ENCODE assay signal across 8 mouse cellular contexts in the genomic region with DNA sequence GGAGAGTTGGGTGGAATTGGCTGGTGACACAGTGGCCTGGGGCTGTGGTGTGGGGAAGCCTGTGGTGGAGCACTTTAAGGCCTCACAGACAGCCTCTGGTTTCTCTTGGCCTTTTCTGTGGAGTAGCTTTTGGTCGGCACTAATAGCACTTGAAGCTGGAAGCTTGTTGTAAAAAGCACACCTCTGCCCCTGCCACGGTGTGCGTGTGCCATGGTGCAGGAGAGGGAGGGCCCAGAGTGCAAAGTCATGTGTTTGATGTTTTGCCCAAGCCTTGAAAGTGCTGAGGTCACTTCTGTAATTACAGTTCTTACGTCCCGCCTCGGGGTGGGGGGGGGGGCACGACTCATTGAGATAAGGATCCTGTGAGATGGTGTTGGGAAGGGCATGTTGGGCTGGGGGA. TPM values are rescaled to one million over a fixed set of nuclear protein-coding genes. Genes with fewer than 3 reads are reported as not detected.
DNase-seq lines count a peak whose midpoint lies in the region; ATAC-seq lines count a peak whose summit lies in the region.

No protein-coding gene starts in this region.

- 4% methylated on average over 7 of the region's 7 CpGs for WGBS in kidney, embryonic 15.5 days
- 1% methylated on average over 7 of the region's 7 CpGs for WGBS in embryonic facial prominence, embryonic 15.5 days
- 3% methylated on average over 7 of the region's 7 CpGs for WGBS in neural tube, embryonic 13.5 days

- H3K9me3 ChIP-seq in kidney, embryonic 15.5 days (replicated peaks): no peaks in the 10 kb centered on the region
- H3K9me3 ChIP-seq in embryonic facial prominence, embryonic 15.5 days (replicated peaks): no peaks in the 10 kb centered on the region
- H3K9me3 ChIP-seq in neural tube, embryonic 13.5 days: no peaks in the 10 kb centered on the region

- peak overlapping the region; percentile 89 for H3K4me3 ChIP-seq in kidney, embryonic 15.5 days (replicated peaks)
- H3K4me3 ChIP-seq in embryonic facial prominence, embryonic 15.5 days (replicated peaks): peak overlapping the region; percentile 96
- H3K4me3 ChIP-seq in neural tube, embryonic 13.5 days: peak overlapping the region; percentile 77

- no peak for DNase-seq in kidney, adult 11 months
- peak; percentile 39 to 49 for DNase-seq in kidney, postnatal 36 days
- DNase-seq in urinary bladder, postnatal 36 days (ENCODE audit: low spot score in 2 of 2): no peak
- no peak for DNase-seq in gastrocnemius, postnatal 36 days
- no peak for DNase-seq in layer of hippocampus, postnatal 25 days (ENCODE audit: extremely low spot score in 1 of 2, low spot score in 1 of 2)

- peak overlapping the region; percentile 86 for H3K4me2 ChIP-seq in kidney, embryonic 15.5 days
- H3K4me2 ChIP-seq in embryonic facial prominence, embryonic 15.5 days (replicated peaks): peak overlapping the region; percentile 77
- H3K4me2 ChIP-seq in neural tube, embryonic 13.5 days: peak overlapping the region; percentile 91

- H3K9ac ChIP-seq in kidney, embryonic 15.5 days: peak overlapping the region; percentile 91
- peak overlapping the region; percentile 85 for H3K9ac ChIP-seq in embryonic facial prominence, embryonic 15.5 days
- H3K9ac ChIP-seq in neural tube, embryonic 13.5 days: peak overlapping the region; percentile 95

- H3K27me3 ChIP-seq in kidney, embryonic 15.5 days: peaks cover 28% of the 10 kb centered on the region
- no peaks in the 10 kb centered on the region for H3K27me3 ChIP-seq in embryonic facial prominence, embryonic 15.5 days
- H3K27me3 ChIP-seq in neural tube, embryonic 13.5 days: peaks cover 16% of the 10 kb centered on the region

- peak overlapping the region; percentile 94 for H3K27ac ChIP-seq in kidney, embryonic 15.5 days
- peak overlapping the region; percentile 92 for H3K27ac ChIP-seq in embryonic facial prominence, embryonic 15.5 days (replicated peaks)
- peak overlapping the region; percentile 93 for H3K27ac ChIP-seq in neural tube, embryonic 13.5 days (replicated peaks)

- H3K4me1 ChIP-seq in kidney, embryonic 15.5 days: peaks cover 51% of the 10 kb centered on the region
- H3K4me1 ChIP-seq in embryonic facial prominence, embryonic 15.5 days: peaks cover 44% of the 10 kb centered on the region
- H3K4me1 ChIP-seq in neural tube, embryonic 13.5 days (replicated peaks): peaks cover 46% of the 10 kb centered on the region

- H3K36me3 ChIP-seq in kidney, embryonic 15.5 days: peaks cover 35% of the 10 kb centered on the region
- H3K36me3 ChIP-seq in embryonic facial prominence, embryonic 15.5 days: peaks cover 31% of the 10 kb centered on the region
- H3K36me3 ChIP-seq in neural tube, embryonic 13.5 days: peaks cover 34% of the 10 kb centered on the region

- ATAC-seq in kidney, embryonic 15.5 days (replicated peaks; ENCODE audit: low FRiP score): no peak
- ATAC-seq in embryonic facial prominence, embryonic 15.5 days (ENCODE audit: insufficient number of reproducible peaks, low FRiP score, low TSS enrichment, low read depth): no peak
- ATAC-seq in neural tube, embryonic 13.5 days (ENCODE audit: low read depth): no peak

- intact Hi-C loops in gastrocnemius, postnatal 36 days (cut with DNase I): no loop called here

RNA-seq across cellular contexts. Expression of gene Cbx2, which starts 1.5 kb away (rescaled TPM):
- polyA plus RNA-seq in kidney, embryonic 15.5 days (2015; fragmentation: Nextera tagmentation; extraction: Ambion mirVana): 38.9 and 40.7 TPM in 2 replicates
- 35.2 and 37.0 TPM in 2 replicates for polyA plus RNA-seq in embryonic facial prominence, embryonic 15.5 days (2015; fragmentation: Nextera tagmentation; extraction: Ambion mirVana)
- 17.4 and 21.4 TPM in 2 replicates for polyA plus RNA-seq in neural tube, embryonic 13.5 days (2015; fragmentation: Nextera tagmentation; extraction: Ambion mirVana)
- total RNA-seq in gastrocnemius, postnatal 36 days (2021): 1 to 10 TPM in 1 of 2 experiments, under 1 TPM in 1; 0.79 to 1.1 TPM
- 1 to 10 TPM; 4.0 to 4.4 TPM for total RNA-seq in layer of hippocampus, postnatal 25 days (2021)

RNA-seq across cellular contexts. Expression of gene Cbx8, which starts 16.5 kb away (rescaled TPM):
- 9.8 and 10.3 TPM in 2 replicates for polyA plus RNA-seq in kidney, embryonic 15.5 days (2015; fragmentation: Nextera tagmentation; extraction: Ambion mirVana)
- 9.2 and 10.3 TPM in 2 replicates for polyA plus RNA-seq in embryonic facial prominence, embryonic 15.5 days (2015; fragmentation: Nextera tagmentation; extraction: Ambion mirVana)
- polyA plus RNA-seq in neural tube, embryonic 13.5 days (2015; fragmentation: Nextera tagmentation; extraction: Ambion mirVana): 7.0 and 8.5 TPM in 2 replicates
- 1 to 10 TPM; 1.5 to 1.9 TPM for total RNA-seq in gastrocnemius, postnatal 36 days (2021)
- 10 to 100 TPM; 13.8 to 16.7 TPM for total RNA-seq in layer of hippocampus, postnatal 25 days (2021)

RNA-seq across cellular contexts. Expression of gene Enpp7, which starts 36.3 kb away (rescaled TPM):
- not detected in 2 replicates for polyA plus RNA-seq in kidney, embryonic 15.5 days (2015; fragmentation: Nextera tagmentation; extraction: Ambion mirVana)
- not detected in 2 replicates for polyA plus RNA-seq in embryonic facial prominence, embryonic 15.5 days (2015; fragmentation: Nextera tagmentation; extraction: Ambion mirVana)
- not detected in 2 replicates for polyA plus RNA-seq in neural tube, embryonic 13.5 days (2015; fragmentation: Nextera tagmentation; extraction: Ambion mirVana)
- total RNA-seq in gastrocnemius, postnatal 36 days (2021): not detected
- not detected for total RNA-seq in layer of hippocampus, postnatal 25 days (2021)

Comparison
In these comparisons a context has a peak if more than half of its experiments do, and no peak if none do; other contexts are left out.
1. DNase-seq: peak in kidney, postnatal 36 days (2 of 2); none in kidney, adult 11 months (single experiment), urinary bladder, postnatal 36 days (0 of 2), gastrocnemius, postnatal 36 days (0 of 2) and layer of hippocampus, postnatal 25 days (0 of 2).
2. Peak in every context shown above with its lines, with median percentiles within 50 percentile points of each other: H3K27ac ChIP-seq, H3K4me2 ChIP-seq, H3K4me3 ChIP-seq and H3K9ac ChIP-seq.